Mouse (Mus musculus): ENCODE measurements around the gene Zfyve9. TPM values are rescaled to one million over a fixed set of nuclear protein-coding genes. Genes with fewer than 3 reads are reported as not detected.
A peak's percentile ranks its signal among the peaks of the same experiment; 100 is the strongest.

The Zfyve9 gene
- polyA plus RNA-seq, 1 experiment from 2014 or later = 7.8 TPM

- Histone ChIP-seq H3K4me3 (ENCODE audit: low read depth, low read length) (no peak overlapping the region), H3K9ac (replicated peaks; ENCODE audit: low read depth, low read length) (no peak overlapping the region), H3K27ac (ENCODE audit: low read length) (no peak overlapping the region), H3K4me1 (ENCODE audit: control insufficient read depth, insufficient read depth, low read length) (no peaks in the 10 kb centered on the region), H3K36me3 (ENCODE audit: control insufficient read depth, insufficient read depth, low read length) (peaks cover 37% of the 10 kb centered on the region), H3K27me3 (ENCODE audit: control insufficient read depth, insufficient read depth, low read length) (no peaks in the 10 kb centered on the region), H3K4me2 (replicated peaks; ENCODE audit: low read depth, low read length) (no peak overlapping the region), H3K9me3 (ENCODE audit: control insufficient read depth, low read depth, low read length) (no peaks in the 10 kb centered on the region)
- 78% methylated on average over 12 of the region's 12 CpGs for WGBS
- ATAC-seq (ENCODE audit: insufficient number of reproducible peaks, insufficient read depth, low FRiP score, low read depth) = no peak
Observed at GRCm38 (mm10) chr4:108633703-108634102, 146.9 kb downstream of the Zfyve9 start.

GRCm38 (mm10) chr4:108631616-108632015 is 149.0 kb downstream of the Zfyve9 start:
- no peaks in the 10 kb centered on the region for H3K9me3 ChIP-seq (ENCODE audit: control insufficient read depth, low read depth, low read length)
- H3K4me1 ChIP-seq (ENCODE audit: control insufficient read depth, insufficient read depth, low read length) = no peaks in the 10 kb centered on the region
- no peak for ATAC-seq (ENCODE audit: insufficient number of reproducible peaks, insufficient read depth, low FRiP score, low read depth)
- no peak overlapping the region for H3K4me3 ChIP-seq (ENCODE audit: low read depth, low read length)
- H3K27me3 ChIP-seq (ENCODE audit: control insufficient read depth, insufficient read depth, low read length) = no peaks in the 10 kb centered on the region
- H3K4me2 ChIP-seq (replicated peaks; ENCODE audit: low read depth, low read length) = no peak overlapping the region
- no peak overlapping the region for H3K9ac ChIP-seq (replicated peaks; ENCODE audit: low read depth, low read length)
- peaks cover 52% of the 10 kb centered on the region for H3K36me3 ChIP-seq (ENCODE audit: control insufficient read depth, insufficient read depth, low read length)
- H3K27ac ChIP-seq (ENCODE audit: low read length) = no peak overlapping the region
- 98% methylated on average over 4 of the region's 4 CpGs for WGBS

- peaks cover 63% of the 10 kb centered on the region for H3K36me3 ChIP-seq (ENCODE audit: control insufficient read depth, insufficient read depth, low read length)
- ATAC-seq (ENCODE audit: insufficient number of reproducible peaks, insufficient read depth, low FRiP score, low read depth) = no peak
- 88% methylated on average over 9 of the region's 9 CpGs for WGBS
Observed at GRCm38 (mm10) chr4:108630096-108630495, 150.5 kb downstream of the Zfyve9 start.

GRCm38 (mm10) chr4:108629363-108629880 is 151.2 kb downstream of the Zfyve9 start:
- H3K9me3 ChIP-seq (ENCODE audit: control insufficient read depth, low read depth, low read length) = no peaks in the 10 kb centered on the region
- H3K4me2 ChIP-seq (replicated peaks; ENCODE audit: low read depth, low read length) = no peak overlapping the region
- no peak overlapping the region for H3K27ac ChIP-seq (ENCODE audit: low read length)
- no peak overlapping the region for H3K9ac ChIP-seq (replicated peaks; ENCODE audit: low read depth, low read length)
- no peak for ATAC-seq (ENCODE audit: insufficient number of reproducible peaks, insufficient read depth, low FRiP score, low read depth)
- peaks cover 70% of the 10 kb centered on the region for H3K36me3 ChIP-seq (ENCODE audit: control insufficient read depth, insufficient read depth, low read length)
- no peaks in the 10 kb centered on the region for H3K4me1 ChIP-seq (ENCODE audit: control insufficient read depth, insufficient read depth, low read length)
- no peak overlapping the region for H3K4me3 ChIP-seq (ENCODE audit: low read depth, low read length)
- no peaks in the 10 kb centered on the region for H3K27me3 ChIP-seq (ENCODE audit: control insufficient read depth, insufficient read depth, low read length)
- 94% methylated on average over 7 of the region's 7 CpGs for WGBS

More at GRCm38 (mm10) chr4:108630096-108630495, 150.5 kb downstream of the Zfyve9 start:
- Histone ChIP-seq H3K4me2 (replicated peaks; ENCODE audit: low read depth, low read length) (no peak overlapping the region), H3K27ac (ENCODE audit: low read length) (no peak overlapping the region), H3K27me3 (ENCODE audit: control insufficient read depth, insufficient read depth, low read length) (no peaks in the 10 kb centered on the region), H3K4me3 (ENCODE audit: low read depth, low read length) (no peak overlapping the region), H3K9ac (replicated peaks; ENCODE audit: low read depth, low read length) (no peak overlapping the region), H3K9me3 (ENCODE audit: control insufficient read depth, low read depth, low read length) (no peaks in the 10 kb centered on the region), H3K4me1 (ENCODE audit: control insufficient read depth, insufficient read depth, low read length) (no peaks in the 10 kb centered on the region)

GRCm38 (mm10) chr4:108627066-108627465 is 153.5 kb downstream of the Zfyve9 start:
- H3K9ac ChIP-seq (replicated peaks; ENCODE audit: low read depth, low read length) = no peak overlapping the region
- H3K4me1 ChIP-seq (ENCODE audit: control insufficient read depth, insufficient read depth, low read length) = no peaks in the 10 kb centered on the region
- no peak overlapping the region for H3K4me3 ChIP-seq (ENCODE audit: low read depth, low read length)
- peaks cover 63% of the 10 kb centered on the region for H3K36me3 ChIP-seq (ENCODE audit: control insufficient read depth, insufficient read depth, low read length)
- H3K27ac ChIP-seq (ENCODE audit: low read length) = no peak overlapping the region
- ATAC-seq (ENCODE audit: insufficient number of reproducible peaks, insufficient read depth, low FRiP score, low read depth) = no peak
- WGBS = 81% methylated on average over 5 of the region's 5 CpGs
- H3K4me2 ChIP-seq (replicated peaks; ENCODE audit: low read depth, low read length) = no peak overlapping the region
- H3K9me3 ChIP-seq (ENCODE audit: control insufficient read depth, low read depth, low read length) = no peaks in the 10 kb centered on the region
- H3K27me3 ChIP-seq (ENCODE audit: control insufficient read depth, insufficient read depth, low read length) = no peaks in the 10 kb centered on the region

GRCm38 (mm10) chr4:108621504-108621903 is 159.1 kb downstream of the Zfyve9 start:
- whole genome bisulfite sequencing = 94% methylated on average over 6 of the region's 6 CpGs
- H3K4me2 ChIP-seq (replicated peaks; ENCODE audit: low read depth, low read length) = no peak overlapping the region
- no peak for ATAC-seq (ENCODE audit: insufficient number of reproducible peaks, insufficient read depth, low FRiP score, low read depth)
- H3K36me3 ChIP-seq (ENCODE audit: control insufficient read depth, insufficient read depth, low read length) = peaks cover 25% of the 10 kb centered on the region; the same call in 1 of the 2 replicates
- H3K27ac ChIP-seq (ENCODE audit: low read length) = no peak overlapping the region
- H3K9ac ChIP-seq (replicated peaks; ENCODE audit: low read depth, low read length) = no peak overlapping the region
- H3K4me1 ChIP-seq (ENCODE audit: control insufficient read depth, insufficient read depth, low read length) = peaks cover 9% of the 10 kb centered on the region; the same call in 1 of the 2 replicates
- no peaks in the 10 kb centered on the region for H3K27me3 ChIP-seq (ENCODE audit: control insufficient read depth, insufficient read depth, low read length)
- no peaks in the 10 kb centered on the region for H3K9me3 ChIP-seq (ENCODE audit: control insufficient read depth, low read depth, low read length)
- no peak overlapping the region for H3K4me3 ChIP-seq (ENCODE audit: low read depth, low read length)

- Histone ChIP-seq H3K27ac (ENCODE audit: low read length) (peak overlapping the region; percentile 90; the same call in 1 of the 2 replicates), H3K4me1 (ENCODE audit: control insufficient read depth, insufficient read depth, low read length) (peaks cover 9% of the 10 kb centered on the region; the same call in 1 of the 2 replicates), H3K9ac (replicated peaks; ENCODE audit: low read depth, low read length) (peak overlapping the region; percentile 83), H3K4me3 (ENCODE audit: low read depth, low read length) (peak overlapping the region; percentile 73), H3K9me3 (ENCODE audit: control insufficient read depth, low read depth, low read length) (no peaks in the 10 kb centered on the region), H3K27me3 (ENCODE audit: control insufficient read depth, insufficient read depth, low read length) (no peaks in the 10 kb centered on the region), H3K4me2 (replicated peaks; ENCODE audit: low read depth, low read length) (peak overlapping the region; percentile 51), H3K36me3 (ENCODE audit: control insufficient read depth, insufficient read depth, low read length) (peaks cover 15% of the 10 kb centered on the region; the same call in 1 of the 2 replicates)
- ATAC-seq (ENCODE audit: insufficient number of reproducible peaks, insufficient read depth, low FRiP score, low read depth) = no peak
- WGBS = 15% methylated on average over 8 of the region's 8 CpGs
Observed at GRCm38 (mm10) chr4:108620536-108620935, 160.1 kb downstream of the Zfyve9 start.

GRCm38 (mm10) chr4:108619587-108620341 is 160.8 kb downstream of the Zfyve9 start, which contains the start of gene Cc2d1b:
TSS of gene Cc2d1b (plus strand) at chr4:108619940.
- under 1% methylated on average over 86 of the region's 86 CpGs for WGBS
- peak; percentile 93 for ATAC-seq (ENCODE audit: insufficient number of reproducible peaks, insufficient read depth, low FRiP score, low read depth)

More at GRCm38 (mm10) chr4:108619587-108620341, 160.8 kb downstream of the Zfyve9 start, which contains the start of gene Cc2d1b:
- H3K9ac ChIP-seq (replicated peaks; ENCODE audit: low read depth, low read length) = peak within 1 kb of the TSS; percentile 83
- peak within 1 kb of the TSS; percentile 67 for H3K4me2 ChIP-seq (replicated peaks; ENCODE audit: low read depth, low read length)
- H3K4me3 ChIP-seq (ENCODE audit: low read depth, low read length) = peak within 1 kb of the TSS; percentile 73
- H3K4me1 ChIP-seq (ENCODE audit: control insufficient read depth, insufficient read depth, low read length) = peaks cover 9% of the 10 kb centered on the region; the same call in 1 of the 2 replicates
- H3K27me3 ChIP-seq (ENCODE audit: control insufficient read depth, insufficient read depth, low read length) = no peaks in the 10 kb centered on the region
- no peaks in the 10 kb centered on the region for H3K9me3 ChIP-seq (ENCODE audit: control insufficient read depth, low read depth, low read length)
- H3K36me3 ChIP-seq (ENCODE audit: control insufficient read depth, insufficient read depth, low read length) = peaks cover 7% of the 10 kb centered on the region; the same call in 1 of the 2 replicates
- H3K27ac ChIP-seq (ENCODE audit: low read length) = peak within 1 kb of the TSS; percentile 90

Measured in stomach, embryonic 14.5 days (tissue).